Comparison of ENCODE assay signal across 8 mouse cellular contexts in genomic region chr2:34370349-34370724, GRCm38 (mm10). TPM values are rescaled to one million over a fixed set of nuclear protein-coding genes. Genes with fewer than 3 reads are reported as not detected.
DNase-seq lines count a peak whose midpoint lies in the region; ATAC-seq and TF ChIP-seq lines count a peak whose summit lies in the region.

No protein-coding gene starts in this region.

- peaks cover 10% of the 10 kb centered on the region for H3K4me1 ChIP-seq in testis, adult 2 months (ENCODE audit: control insufficient read depth, insufficient read depth, low read length)
- peaks cover 12% of the 10 kb centered on the region for H3K4me1 ChIP-seq in limb, embryonic 14.5 days (ENCODE audit: control insufficient read depth, insufficient read depth, low read length)
- H3K4me1 ChIP-seq in stomach, embryonic 16.5 days (ENCODE audit: control insufficient read depth, insufficient read depth, low read length), result peaks cover 9% of the 10 kb centered on the region; the same call in 1 of the 2 replicates

- H3K9me3 ChIP-seq in limb, embryonic 14.5 days (ENCODE audit: control insufficient read depth, low read length), result no peaks in the 10 kb centered on the region
- H3K9me3 ChIP-seq in stomach, embryonic 16.5 days (replicated peaks; ENCODE audit: control insufficient read depth, low read length), result no peaks in the 10 kb centered on the region

- no peak for ATAC-seq in limb, embryonic 14.5 days (ENCODE audit: low FRiP score, low read depth)
- no peak for ATAC-seq in stomach, embryonic 16.5 days (ENCODE audit: insufficient read depth, low FRiP score)

- no peak overlapping the region for H3K27ac ChIP-seq in testis, adult 2 months (ENCODE audit: control insufficient read depth, insufficient read depth, low read depth, low read length)
- H3K27ac ChIP-seq in limb, embryonic 14.5 days (replicated peaks; ENCODE audit: low read depth, low read length), result no peak overlapping the region
- peak overlapping the region; percentile 95; the same call in 1 of the 2 replicates for H3K27ac ChIP-seq in stomach, embryonic 16.5 days (ENCODE audit: low read length)

- H3K4me2 ChIP-seq in limb, embryonic 14.5 days (replicated peaks; ENCODE audit: low read depth, low read length, severe bottlenecking), result peak overlapping the region; percentile 89
- peak overlapping the region; percentile 99 for H3K4me2 ChIP-seq in stomach, embryonic 16.5 days (ENCODE audit: low read depth, low read length)

- no peak for TF ChIP-seq POLR2A in testis, adult 2 months (IDR thresholded peaks at IDR 0.05; ENCODE audit: control insufficient read depth, low read depth, low read length)
- no peak for TF ChIP-seq POLR2A in limb, embryonic 14.5 days (IDR thresholded peaks at IDR 0.05; ENCODE audit: borderline replicate concordance, extremely low read depth, insufficient read depth, insufficient read length)

- no peaks in the 10 kb centered on the region for H3K36me3 ChIP-seq in testis, adult 2 months (ENCODE audit: control insufficient read depth, insufficient read depth, low read length)
- H3K36me3 ChIP-seq in limb, embryonic 14.5 days (ENCODE audit: control insufficient read depth, insufficient read depth, low read length), result no peaks in the 10 kb centered on the region
- H3K36me3 ChIP-seq in stomach, embryonic 16.5 days (ENCODE audit: control insufficient read depth, insufficient read depth, low read length), result no peaks in the 10 kb centered on the region

- 9% methylated on average over 7 of the region's 7 CpGs for WGBS in limb, embryonic 14.5 days
- WGBS in stomach, embryonic 16.5 days, result 21% methylated on average over 7 of the region's 7 CpGs

- peaks cover 3% of the 10 kb centered on the region; the same call in 1 of the 2 replicates for H3K27me3 ChIP-seq in testis, adult 2 months (ENCODE audit: control insufficient read depth, insufficient read depth, low read length)
- peaks cover 4% of the 10 kb centered on the region; the same call in 1 of the 2 replicates for H3K27me3 ChIP-seq in limb, embryonic 14.5 days (ENCODE audit: control insufficient read depth, insufficient read depth, low read length)
- H3K27me3 ChIP-seq in stomach, embryonic 16.5 days (ENCODE audit: control insufficient read depth, insufficient read depth, low read length), result no peaks in the 10 kb centered on the region

- H3K4me3 ChIP-seq in testis, adult 2 months (ENCODE audit: control insufficient read depth, low read depth, low read length), result peak overlapping the region; percentile 91
- H3K4me3 ChIP-seq in limb, embryonic 14.5 days (replicated peaks; ENCODE audit: low read length), result peak overlapping the region; percentile 87
- H3K4me3 ChIP-seq in stomach, embryonic 16.5 days (replicated peaks; ENCODE audit: low read length), result peak overlapping the region; percentile 93

- peak; percentile 20 for DNase-seq in cerebellum, adult 9-11 months
- DNase-seq in cerebellum, adult 9-10 months, result no peak
- no peak for DNase-seq in testis, postnatal 10 days (ENCODE audit: low spot score)
- no peak for DNase-seq in limb, embryonic 14.5 days (ENCODE audit: low spot score)
- DNase-seq in right cerebral cortex, postnatal 36 days (ENCODE audit: low spot score in 2 of 2), result no peak
- no peak for DNase-seq in left cerebral cortex, postnatal 36 days (ENCODE audit: low spot score in 2 of 2)

- no peak for TF ChIP-seq CTCF in testis, adult 2 months (IDR thresholded peaks at IDR 0.05; ENCODE audit: control insufficient read depth, insufficient read depth, insufficient replicate concordance, low read depth, low read length)

- intact Hi-C loops in left cerebral cortex, postnatal 36 days (cut with DNase I), result no loop called here

- peak overlapping the region; percentile 91 for H3K9ac ChIP-seq in limb, embryonic 14.5 days (ENCODE audit: low read depth, low read length, severe bottlenecking)
- H3K9ac ChIP-seq in stomach, embryonic 16.5 days (ENCODE audit: low read length), result peak overlapping the region; percentile 97

RNA-seq across cellular contexts. Expression of gene Pbx3, which starts 2.6 kb away (rescaled TPM):
- 5.4 and 5.9 TPM in 2 replicates for polyA plus RNA-seq in testis, adult 2 months (2012; rRNA removed)
- 30.7 and 34.7 TPM in 2 replicates for polyA plus RNA-seq in limb, embryonic 14.5 days (2012; rRNA removed)
- polyA plus RNA-seq in limb, embryonic 14.5 days (2014; fragmentation: Nextera tagmentation; extraction: Ambion mirVana), result 25.0 and 26.7 TPM in 2 replicates
- polyA plus RNA-seq in stomach, embryonic 16.5 days (2015; fragmentation: Nextera tagmentation; extraction: Ambion mirVana), result 19.2 and 20.8 TPM in 2 replicates
- total RNA-seq in left cerebral cortex, postnatal 36 days (2021), result 10 to 100 TPM; 10.5 to 19.7 TPM

RNA-seq across cellular contexts. Expression of gene Mapkap1, which starts 36.2 kb away (rescaled TPM):
- polyA plus RNA-seq in testis, adult 2 months (2012; rRNA removed), result 52.1 and 64.3 TPM in 2 replicates
- 61.1 and 66.1 TPM in 2 replicates for polyA plus RNA-seq in limb, embryonic 14.5 days (2012; rRNA removed)
- 98.9 and 110 TPM in 2 replicates for polyA plus RNA-seq in limb, embryonic 14.5 days (2014; fragmentation: Nextera tagmentation; extraction: Ambion mirVana)
- polyA plus RNA-seq in stomach, embryonic 16.5 days (2015; fragmentation: Nextera tagmentation; extraction: Ambion mirVana), result 66.9 and 72.6 TPM in 2 replicates
- 10 to 100 TPM; 65.2 to 67.8 TPM for total RNA-seq in left cerebral cortex, postnatal 36 days (2021)
